Mouse (Mus musculus) adrenal gland, adult (tissue): ENCODE measurements around the gene Dnah6.
A peak's percentile ranks its signal among the peaks of the same experiment; 100 is the strongest.

Source experiments
- DNase-seq, 2 experiments: peaks; one replicate each; pipeline ENCODE4 v3.0.0; 2022 to 2023; ENCODE audit warnings: low spot score in 1 of 2; ENCODE audit not compliant: inconsistent age in 2 of 2

Dnah6 gene

DNA sequence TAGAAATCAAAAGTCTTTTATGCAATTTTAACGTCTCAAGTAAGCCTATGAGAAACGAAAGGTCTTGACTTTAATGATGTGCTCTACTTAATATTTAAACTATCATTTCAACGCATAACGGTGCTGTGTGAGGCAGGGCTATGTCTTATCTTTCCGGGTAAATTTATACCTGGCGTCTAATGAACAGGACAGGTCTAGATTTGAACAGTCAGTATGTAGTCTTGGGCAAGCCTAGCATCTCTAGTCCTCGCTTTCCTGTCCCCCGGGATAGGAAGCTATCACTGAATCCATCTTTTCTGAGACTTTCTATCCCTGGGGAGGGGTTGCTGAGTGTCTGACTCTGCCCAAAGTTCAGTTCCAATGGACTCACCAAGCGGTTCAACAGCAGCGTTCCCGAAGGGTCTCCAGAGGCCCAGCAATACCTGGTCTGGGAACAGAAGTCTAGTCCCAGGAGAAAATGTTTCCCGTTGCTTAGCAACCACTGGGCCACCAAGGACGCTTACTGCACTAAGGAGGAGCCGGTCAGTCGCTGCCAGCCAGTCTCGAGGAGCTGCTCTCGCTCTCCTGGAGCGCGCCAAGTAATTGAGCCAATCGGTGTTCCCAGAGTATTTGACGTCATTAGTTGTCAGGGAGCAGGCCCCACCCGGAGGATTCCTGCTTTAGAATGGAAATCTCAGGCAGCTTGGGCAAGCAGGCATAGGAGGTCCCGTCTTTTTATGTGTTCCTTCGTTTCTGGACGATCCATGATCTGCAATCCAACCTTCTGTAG is at the start of gene Dnah6:
Dnah6 (minus strand) TSS at position 463 of the 769 bp plus-strand sequence.
- peak; percentile 94 to 97 for DNase-seq

DNA sequence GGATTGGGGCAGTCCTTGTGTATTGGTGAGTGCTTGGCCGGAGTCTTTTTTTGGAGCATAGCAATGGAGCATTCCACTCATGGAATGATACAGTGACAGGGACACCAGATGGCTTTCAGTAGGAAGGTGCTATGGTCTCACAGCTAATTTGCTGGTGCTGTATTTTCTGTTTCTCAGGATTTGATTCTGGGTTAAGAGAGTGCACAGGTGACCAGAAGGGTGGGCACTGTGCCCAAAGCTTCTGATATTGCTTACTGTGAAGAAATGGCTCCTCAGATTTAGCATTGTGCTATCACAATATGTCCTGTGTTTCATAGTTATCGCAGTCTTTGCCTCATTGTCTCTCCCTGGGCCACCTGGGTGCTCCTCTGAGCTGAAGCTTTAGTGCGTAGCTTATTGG is 47.9 kb upstream of the Dnah6 start:
- no peak for DNase-seq

GRCm38 (mm10) chr6:73267738-73268311 is 46.4 kb upstream of the Dnah6 start:
- no peak for DNase-seq

DNA sequence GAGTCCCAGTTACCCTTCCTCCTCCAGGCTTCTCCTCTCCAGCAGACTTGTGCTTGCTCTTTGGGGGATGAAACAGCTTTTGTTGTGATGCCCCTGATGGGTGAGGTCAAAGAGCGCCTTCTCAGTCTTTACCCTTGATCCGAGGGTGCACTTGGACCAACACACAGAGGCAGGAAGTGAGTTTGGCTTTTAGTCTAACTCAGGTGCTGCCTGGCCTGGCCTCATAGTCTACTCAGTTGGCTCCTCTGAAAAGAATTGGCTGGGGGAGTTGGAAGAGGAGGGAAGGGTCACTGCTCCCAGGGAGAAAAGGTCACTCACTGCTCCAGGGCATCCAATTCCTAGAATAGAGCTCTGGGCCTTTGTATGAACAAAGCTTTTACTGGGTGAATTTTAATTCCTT is 43.4 kb upstream of the Dnah6 start:
- no peak for DNase-seq

- peak in 1 of 2 experiments; percentile 16 for DNase-seq
Observed at GRCm38 (mm10) chr6:73260110-73260509, 38.7 kb upstream of the Dnah6 start.

GRCm38 (mm10) chr6:73257068-73257467 is 35.6 kb upstream of the Dnah6 start:
- DNase-seq = no peak

DNA sequence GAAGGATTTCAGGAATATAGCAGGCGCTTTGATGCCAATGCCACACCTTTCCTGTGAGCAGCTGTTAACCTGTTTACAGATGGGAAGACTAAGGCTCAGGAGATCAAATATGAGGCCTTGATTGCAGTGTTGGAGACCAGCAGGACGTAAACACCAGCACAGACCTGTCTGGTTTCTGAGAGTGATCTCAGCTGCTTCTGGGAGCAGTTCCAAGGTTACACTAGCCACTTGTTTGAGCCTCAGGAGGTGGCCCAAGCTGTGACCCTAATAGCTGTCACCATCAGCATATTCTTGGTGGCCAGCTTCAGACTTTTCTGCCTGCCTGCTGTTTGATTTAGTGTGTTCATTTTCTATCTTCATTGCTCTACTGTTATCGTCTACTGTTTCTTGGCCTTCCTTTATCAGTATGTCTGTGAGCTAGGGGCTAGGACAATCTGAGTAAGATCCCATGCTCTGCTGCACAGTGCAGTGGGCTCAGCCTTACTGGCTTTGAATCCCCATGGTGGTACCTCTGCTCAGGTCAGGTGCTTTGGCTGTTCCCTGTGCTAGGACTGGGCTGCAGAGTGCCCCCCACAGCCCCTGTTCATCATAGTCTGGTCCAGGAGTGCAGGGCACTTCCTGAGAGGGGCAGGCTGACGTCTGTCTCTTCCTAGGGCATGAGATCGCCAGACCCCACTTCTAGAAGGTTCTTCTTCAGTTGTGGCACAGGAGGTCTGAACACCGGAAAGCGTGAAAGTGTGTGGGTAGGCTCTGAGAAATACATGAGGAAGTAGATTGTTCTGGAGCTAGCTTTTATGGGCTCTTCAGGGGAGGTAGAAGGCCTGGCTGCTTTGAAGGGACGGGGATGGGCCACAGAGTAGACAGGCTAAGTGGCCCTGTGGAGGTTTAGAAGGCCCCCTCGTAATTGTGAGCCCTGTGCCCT is 33.1 kb upstream of the Dnah6 start:
- DNase-seq = peak in 1 of 2 experiments; percentile 60

DNA sequence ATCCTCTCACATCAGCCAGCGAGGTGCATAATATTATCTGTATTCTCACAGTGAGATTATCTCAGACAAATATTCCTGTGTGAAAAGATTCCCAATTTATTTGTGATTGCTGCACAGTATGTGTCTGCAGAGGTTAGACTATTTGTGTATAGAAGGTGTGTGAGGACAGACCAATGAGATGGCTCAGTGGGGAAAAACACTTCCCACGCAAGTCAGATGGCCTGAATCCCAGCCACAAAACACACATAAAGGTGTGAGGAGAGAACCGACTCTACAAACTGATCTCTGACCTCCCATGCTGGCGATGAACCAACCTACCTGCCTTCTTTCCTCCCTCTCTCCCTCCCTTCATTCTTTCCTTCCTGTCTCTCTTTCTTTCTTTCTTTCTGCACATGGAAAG is 32.1 kb upstream of the Dnah6 start:
- no peak for DNase-seq

DNA sequence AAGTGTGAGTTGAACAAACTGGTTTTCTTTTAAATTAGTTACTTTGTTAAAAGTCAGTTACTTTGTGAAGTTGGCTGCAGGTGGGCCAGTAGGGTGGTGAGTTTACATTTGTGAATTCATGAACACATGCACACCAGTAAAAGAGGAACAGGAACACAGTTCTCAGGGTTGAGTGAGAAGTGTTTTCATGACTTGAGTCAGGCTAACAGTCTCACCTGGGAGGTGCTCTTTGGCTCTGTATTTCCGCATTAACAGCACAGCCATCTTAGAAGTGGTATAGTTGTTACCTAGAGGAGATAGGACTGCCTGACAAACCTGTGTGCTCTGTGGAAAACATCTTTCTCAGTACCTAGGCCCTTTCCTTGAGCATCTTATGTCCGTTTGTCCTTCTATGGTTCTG is 31.6 kb upstream of the Dnah6 start:
- no peak for DNase-seq

- DNase-seq = no peak
Observed at GRCm38 (mm10) chr6:73252396-73252795, 30.9 kb upstream of the Dnah6 start.

DNA sequence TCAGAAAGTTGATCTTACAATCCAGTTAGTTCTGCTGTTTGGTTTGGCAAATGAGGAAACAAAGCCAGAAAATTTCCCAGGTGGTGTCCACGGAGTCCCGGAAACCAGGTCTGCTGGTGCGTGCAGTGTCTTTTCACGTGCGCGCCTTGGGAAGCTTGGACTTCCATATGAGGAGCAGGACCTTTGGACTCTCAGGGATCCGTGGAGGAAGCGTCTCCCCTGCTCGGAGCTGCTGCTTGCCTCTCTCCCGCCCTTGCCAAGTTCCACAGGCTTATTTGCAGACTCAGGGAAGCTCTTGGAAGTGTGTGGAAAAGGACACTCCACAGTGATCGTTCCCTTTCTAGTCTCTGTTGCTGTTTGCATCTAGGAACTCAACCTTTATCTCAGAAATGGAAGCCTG is 29.9 kb upstream of the Dnah6 start:
- no peak for DNase-seq

GRCm38 (mm10) chr6:73249851-73250250 is 28.4 kb upstream of the Dnah6 start:
- DNase-seq = no peak

- peak; percentile 41 to 84 for DNase-seq
Observed at GRCm38 (mm10) chr6:73249049-73249422, 27.6 kb upstream of the Dnah6 start.

- DNase-seq = peak; percentile 91 to 98
Observed at GRCm38 (mm10) chr6:73248237-73249048, 27.0 kb upstream of the Dnah6 start, which contains the start of gene Suclg1. Gene Suclg1, plus strand, starts transcription at chr6:73248382.

DNA sequence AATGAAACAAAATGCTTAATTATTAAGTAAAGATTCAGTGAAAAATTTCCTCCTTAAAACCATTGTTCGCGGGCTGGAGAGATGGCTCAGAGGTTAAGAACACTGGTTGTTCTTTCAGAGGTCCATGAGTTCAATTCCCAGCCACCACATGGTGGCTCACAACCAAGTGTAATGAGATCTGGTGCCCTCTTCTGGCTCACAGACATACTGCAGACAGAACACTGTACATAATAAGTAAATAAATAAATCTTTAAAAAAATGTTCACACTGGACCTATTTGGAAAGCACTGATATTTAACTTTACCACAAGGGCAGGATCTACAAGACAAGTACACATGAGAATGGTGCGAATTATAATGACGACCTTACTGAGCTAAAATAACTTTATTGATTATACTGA is 26.0 kb upstream of the Dnah6 start:
- peak; percentile 27 to 61 for DNase-seq

- no peak for DNase-seq
Observed at GRCm38 (mm10) chr6:73246821-73247220, 25.4 kb upstream of the Dnah6 start.

DNA sequence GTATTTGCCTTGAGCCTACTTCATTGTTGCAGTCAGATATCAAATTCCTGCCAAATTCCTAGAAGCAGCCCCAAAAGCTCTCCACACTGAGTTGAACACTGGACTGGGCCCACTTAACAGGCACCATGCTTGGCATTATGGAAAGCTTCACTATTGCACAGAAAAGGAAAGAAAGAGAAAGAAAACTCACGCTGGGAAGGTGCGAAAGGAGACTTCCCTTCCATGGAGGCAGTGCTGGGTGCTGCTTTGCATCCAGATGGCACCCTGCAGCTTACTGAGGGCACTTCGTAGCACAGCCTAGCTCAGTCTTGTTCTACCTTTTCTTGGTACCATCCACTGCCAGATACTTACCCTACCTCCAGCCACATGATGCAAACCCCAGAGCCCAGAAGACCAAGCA is 14.2 kb upstream of the Dnah6 start:
- DNase-seq = no peak

DNA sequence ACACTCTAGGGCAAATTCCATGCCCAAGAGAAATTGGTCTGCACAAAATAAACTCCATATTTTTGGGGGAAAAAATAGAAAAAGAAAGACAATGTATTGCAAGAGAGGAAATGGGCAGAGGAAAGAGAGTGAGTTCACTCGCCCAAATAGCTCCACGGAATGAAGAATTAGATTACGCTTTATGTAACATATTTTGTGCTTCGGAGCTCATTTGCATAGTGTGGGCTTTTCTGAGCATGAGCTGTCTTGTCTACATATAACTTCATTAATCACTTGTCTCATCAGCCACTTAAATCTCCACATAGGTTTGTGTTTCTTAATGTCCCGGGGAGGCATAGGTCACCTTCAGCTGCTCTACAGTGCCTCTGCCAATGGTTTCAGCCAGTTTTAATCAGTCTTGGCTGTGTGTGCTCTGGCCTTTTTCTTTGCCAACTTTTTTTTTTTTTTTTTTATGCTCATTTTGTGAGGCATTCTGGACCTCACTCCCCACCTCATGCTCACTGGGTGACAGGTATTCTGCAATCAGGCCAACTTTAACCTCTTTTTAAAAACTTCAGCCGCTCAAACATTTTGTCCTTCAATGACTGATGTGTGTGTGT is 12.9 kb upstream of the Dnah6 start:
- no peak for DNase-seq

DNA sequence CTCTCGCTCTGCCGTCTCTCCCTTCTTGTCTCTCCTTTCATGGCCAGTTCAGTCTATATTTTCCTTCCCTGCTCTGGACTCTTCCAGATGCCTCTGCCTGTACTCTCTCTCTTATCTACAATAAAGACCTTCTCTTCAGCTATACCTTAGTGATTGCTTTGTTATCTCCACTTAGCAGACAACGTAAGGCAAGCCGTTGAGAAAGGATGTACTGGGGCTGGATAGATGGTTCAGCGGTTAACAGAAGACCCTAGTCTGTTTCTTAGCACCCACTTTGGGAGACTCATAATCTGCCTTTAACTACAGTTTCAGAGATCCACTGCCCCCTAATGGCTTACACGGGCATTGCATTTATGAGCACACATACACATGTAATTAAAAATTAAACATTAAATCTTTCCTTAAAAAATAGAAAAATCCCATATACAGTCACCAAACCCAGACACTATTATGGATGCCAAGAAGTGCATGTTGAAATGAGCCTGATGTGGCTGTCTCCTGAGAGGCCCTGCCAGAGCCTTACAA is 11.8 kb upstream of the Dnah6 start:
- peak in 1 of 2 experiments; percentile 56 for DNase-seq

DNA sequence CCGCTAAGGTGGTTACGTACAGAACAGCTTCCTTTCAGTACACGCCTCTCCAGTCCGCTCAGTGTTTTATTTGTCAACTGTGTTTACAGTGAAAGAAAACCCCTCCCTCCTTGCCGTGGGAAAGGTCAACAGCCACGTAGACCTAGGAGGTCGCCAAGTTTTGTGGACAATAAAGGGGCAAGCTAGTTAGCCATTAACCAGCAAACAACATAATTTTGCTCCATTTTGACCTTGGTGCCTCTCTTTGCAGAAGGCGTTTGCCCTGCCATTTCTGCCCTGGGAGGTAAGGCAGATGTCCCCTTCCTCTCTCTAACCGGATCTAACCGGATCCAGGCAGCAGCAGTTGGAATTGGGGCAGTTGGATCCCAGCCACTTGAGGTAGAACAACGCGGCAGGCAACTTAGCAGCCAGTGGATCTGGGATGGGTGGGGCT is 10.7 kb upstream of the Dnah6 start:
- DNase-seq = no peak
